Mouse (Mus musculus) heart, embryonic 16.5 days (tissue): ENCODE results near the gene Cd300c. TPM values are rescaled to one million over a fixed set of nuclear protein-coding genes. Genes with fewer than 3 reads are reported as not detected.
"Not testable (repeated sequence)": the region's sequence is repeated elsewhere in the genome, so short reads cannot be mapped to it uniquely, and the experiment has no call there.

Experiments used
- ATAC-seq: fragments of 200-750 bp; cut with Nextera tagmentation; replicated peaks from 2 replicates; pipeline ENCODE4 v1.8.0; 2017; ENCODE audit warnings: moderate number of reproducible peaks; ENCODE audit not compliant: insufficient read depth, low FRiP score; ENCODE audit errors: extremely low read depth
- H3K27ac ChIP-seq: fragments of 300-500 bp; sonication (generic); 2 replicates; pipeline ENCODE4 v1.5.1; 2014; ENCODE audit warnings: mild to moderate bottlenecking, low read length, control low read depth, moderate library complexity
- H3K27me3 ChIP-seq: fragments of 300-500 bp; sonication (generic); 2 replicates; pipeline ENCODE4 v1.6.1; 2014; ENCODE audit warnings: low read length, mixed read lengths; ENCODE audit not compliant: control insufficient read depth, insufficient read depth
- H3K36me3 ChIP-seq: fragments of 300-500 bp; sonication (generic); 2 replicates; pipeline ENCODE4 v1.6.1; 2014; ENCODE audit not compliant: control insufficient read depth, insufficient read depth
- H3K4me1 ChIP-seq: fragments of 300-500 bp; sonication (generic); 2 replicates; pipeline ENCODE4 v1.6.1; 2014; ENCODE audit warnings: low read length, mixed read lengths; ENCODE audit not compliant: control insufficient read depth, insufficient read depth
- H3K4me2 ChIP-seq: fragments of 300-500 bp; sonication (generic); 2 replicates; pipeline ENCODE4 v1.6.1; 2014; ENCODE audit warnings: low read depth, mild to moderate bottlenecking, control low read depth, low read length
- H3K4me3 ChIP-seq: fragments of 300-500 bp; sonication (generic); 2 replicates; pipeline ENCODE4 v1.5.1; 2014; ENCODE audit warnings: mild to moderate bottlenecking, control low read depth, low read length
- H3K9ac ChIP-seq: fragments of 300-500 bp; sonication (generic); 2 replicates; pipeline ENCODE4 v1.6.1; 2014; ENCODE audit warnings: low read length, control low read depth
- H3K9me3 ChIP-seq: fragments of 300-500 bp; sonication (generic); replicated peaks from 2 replicates; pipeline ENCODE4 v1.6.1; 2016; ENCODE audit warnings: low read length; ENCODE audit not compliant: control insufficient read depth
- WGBS: fragments of 180-500 bp; shearing (Covaris S2); extraction: QIAGEN DNeasy Blood & Tissue Kit; methylation state at CpG from one replicate; pipeline ENCODE4 v1.1.7; 2014; 5-methylcytosine and 5-hydroxymethylcytosine counted together
- polyA plus RNA-seq: library from polyadenylated mRNA; unstranded; fragments of >200 nt; fragmentation: Nextera tagmentation; extraction: Ambion mirVana; gene quantifications from 2 replicates; pipeline ENCODE4 v1.2.1, GENCODE M21; 2015

Cd300c gene
- polyA plus RNA-seq: not detected in 2 replicates

GRCm38 (mm10) chr11:114968752-114969207, at the start of gene Cd300c:
Gene Cd300c, minus strand, starts transcription at chr11:114969157.
- no peaks in the 10 kb centered on the region for H3K36me3 ChIP-seq
- 0 out of 2 replicates have a peak, but pooled peaks cover 5% of the 10 kb centered on the region for H3K9me3 ChIP-seq
- no peak within 1 kb of the TSS for H3K9ac ChIP-seq
- no peaks in the 10 kb centered on the region for H3K27me3 ChIP-seq
- peaks cover 3% of the 10 kb centered on the region; the same call in 1 of the 2 replicates for H3K4me1 ChIP-seq
- no peak within 1 kb of the TSS for H3K4me3 ChIP-seq
- no peak for ATAC-seq
- 74% methylated on average over 9 of the region's 9 CpGs for WGBS
- H3K27ac ChIP-seq: no peak within 1 kb of the TSS
- H3K4me2 ChIP-seq: no peak within 1 kb of the TSS

GRCm38 (mm10) chr11:115016093-115016492, 47.1 kb upstream of the Cd300c start, which contains the start of gene Cd300ld2:
Gene Cd300ld2, minus strand, starts transcription at chr11:115016193.
- H3K27ac ChIP-seq, H3K9ac ChIP-seq: not testable (repeated sequence)
- no CpG with 5 or more reads among the region's 7 CpGs for WGBS

GRCm38 (mm10) chr11:115004070-115004469, 35.1 kb upstream of the Cd300c start:
- H3K27ac ChIP-seq: no peak overlapping the region
- H3K27me3 ChIP-seq: no peaks in the 10 kb centered on the region
- no peak overlapping the region for H3K4me3 ChIP-seq
- no peak overlapping the region for H3K4me2 ChIP-seq
- no peaks in the 10 kb centered on the region for H3K36me3 ChIP-seq
- H3K9ac ChIP-seq: no peak overlapping the region
- no peak for ATAC-seq
- WGBS: 70% methylated on average over 5 of the region's 5 CpGs
- no peaks in the 10 kb centered on the region for H3K4me1 ChIP-seq
- no peaks in the 10 kb centered on the region for H3K9me3 ChIP-seq

More at GRCm38 (mm10) chr11:115016093-115016492, 47.1 kb upstream of the Cd300c start, which contains the start of gene Cd300ld2:
- H3K4me1 ChIP-seq, H3K27me3 ChIP-seq, H3K4me2 ChIP-seq, H3K4me3 ChIP-seq, ATAC-seq, H3K9me3 ChIP-seq, H3K36me3 ChIP-seq: not testable (repeated sequence)

GRCm38 (mm10) chr11:115001474-115002040, 32.6 kb upstream of the Cd300c start, which contains the start of gene Cd300c2:
Gene Cd300c2, minus strand, starts transcription at chr11:115001880.
- WGBS: 72% methylated on average over 7 of the region's 7 CpGs
- Histone ChIP-seq H3K9me3 (no peaks in the 10 kb centered on the region), H3K9ac (no peak within 1 kb of the TSS), H3K4me2 (no peak within 1 kb of the TSS), H3K36me3 (no peaks in the 10 kb centered on the region), H3K4me1 (no peaks in the 10 kb centered on the region), H3K27me3 (no peaks in the 10 kb centered on the region), H3K27ac (no peak within 1 kb of the TSS), H3K4me3 (no peak within 1 kb of the TSS)
- ATAC-seq: no peak

GRCm38 (mm10) chr11:114989793-114990192, 20.8 kb upstream of the Cd300c start, which contains the start of gene Cd300ld:
Gene Cd300ld, minus strand, starts transcription at chr11:114989922.
- no peak for ATAC-seq
- 51% methylated on average over 4 of the region's 4 CpGs for WGBS
- no peaks in the 10 kb centered on the region for H3K36me3 ChIP-seq
- H3K4me3 ChIP-seq: no peak within 1 kb of the TSS
- H3K27me3 ChIP-seq: no peaks in the 10 kb centered on the region
- H3K4me1 ChIP-seq: no peaks in the 10 kb centered on the region
- H3K9ac ChIP-seq: no peak within 1 kb of the TSS
- no peak within 1 kb of the TSS for H3K4me2 ChIP-seq
- no peaks in the 10 kb centered on the region for H3K9me3 ChIP-seq
- no peak within 1 kb of the TSS for H3K27ac ChIP-seq

- ATAC-seq: no peak
- Histone ChIP-seq H3K4me1 (no peaks in the 10 kb centered on the region), H3K9me3 (peaks cover 15% of the 10 kb centered on the region), H3K36me3 (no peaks in the 10 kb centered on the region), H3K27me3 (no peaks in the 10 kb centered on the region), H3K4me3 (no peak overlapping the region), H3K9ac (no peak overlapping the region), H3K4me2 (no peak overlapping the region), H3K27ac (no peak overlapping the region)
- WGBS: 35% methylated on average over 4 of the region's 4 CpGs
Observed at GRCm38 (mm10) chr11:114981866-114982265, 12.9 kb upstream of the Cd300c start.

GRCm38 (mm10) chr11:114972726-114973125, 3.8 kb upstream of the Cd300c start:
- Histone ChIP-seq H3K36me3 (no peaks in the 10 kb centered on the region), H3K4me2 (no peak overlapping the region), H3K4me1 (no peaks in the 10 kb centered on the region), H3K27ac (no peak overlapping the region), H3K9me3 (0 out of 2 replicates have a peak, but pooled peaks cover 7% of the 10 kb centered on the region), H3K4me3 (no peak overlapping the region), H3K9ac (no peak overlapping the region), H3K27me3 (no peaks in the 10 kb centered on the region)
- no peak for ATAC-seq
- WGBS: 69% methylated on average over 10 of the region's 10 CpGs

- Histone ChIP-seq H3K27me3 (no peaks in the 10 kb centered on the region), H3K9me3 (no peaks in the 10 kb centered on the region), H3K4me2 (no peak overlapping the region), H3K27ac (no peak overlapping the region), H3K4me3 (no peak overlapping the region), H3K4me1 (peaks cover 3% of the 10 kb centered on the region; the same call in 1 of the 2 replicates), H3K9ac (no peak overlapping the region), H3K36me3 (no peaks in the 10 kb centered on the region)
- WGBS: 22% methylated on average over 3 of the region's 3 CpGs
- no peak for ATAC-seq
Observed at GRCm38 (mm10) chr11:114965182-114965828, 3.7 kb downstream of the Cd300c start.

GRCm38 (mm10) chr11:114960369-114960768, 8.6 kb downstream of the Cd300c start:
- WGBS: 43% methylated on average over 1 of the region's 1 CpGs
- ATAC-seq: no peak
- no peak overlapping the region for H3K4me2 ChIP-seq

More at GRCm38 (mm10) chr11:114960369-114960768, 8.6 kb downstream of the Cd300c start:
- no peaks in the 10 kb centered on the region for H3K36me3 ChIP-seq
- no peaks in the 10 kb centered on the region for H3K27me3 ChIP-seq
- H3K4me1 ChIP-seq: peaks cover under 1% of the 10 kb centered on the region; the same call in 1 of the 2 replicates
- H3K9me3 ChIP-seq: no peaks in the 10 kb centered on the region
- H3K27ac ChIP-seq: no peak overlapping the region
- H3K4me3 ChIP-seq: no peak overlapping the region
- no peak overlapping the region for H3K9ac ChIP-seq
